Mouse (Mus musculus): ENCODE results near the gene Elovl5. TPM values are rescaled to one million over a fixed set of nuclear protein-coding genes. Genes with fewer than 3 reads are reported as not detected.

The Elovl5 gene
- polyA plus RNA-seq, 1 experiment from 2014 or later, result 96.1 TPM

GRCm38 (mm10) chr9:77935818-77936611 lies 18.9 kb downstream of the Elovl5 start:
- Histone ChIP-seq H3K4me3 (ENCODE audit: low read depth, low read length) (no peak overlapping the region), H3K27me3 (ENCODE audit: control insufficient read depth, insufficient read depth, low read length) (no peaks in the 10 kb centered on the region), H3K36me3 (ENCODE audit: control insufficient read depth, insufficient read depth, low read length) (no peaks in the 10 kb centered on the region), H3K27ac (ENCODE audit: low read depth, low read length) (no peak overlapping the region), H3K9ac (ENCODE audit: low read length) (no peak overlapping the region), H3K4me2 (ENCODE audit: low read depth) (no peak overlapping the region), H3K9me3 (ENCODE audit: control insufficient read depth, low read length) (no peaks in the 10 kb centered on the region), H3K4me1 (ENCODE audit: control insufficient read depth, insufficient read depth, low read length) (peaks cover 11% of the 10 kb centered on the region)
- ATAC-seq (ENCODE audit: insufficient read depth, low FRiP score, low TSS enrichment), result no peak
- WGBS, result 78% methylated on average over 10 of the region's 10 CpGs
- DNase-seq (ENCODE audit: low spot score), result no peak

- no peak overlapping the region for H3K9ac ChIP-seq (ENCODE audit: low read length)
Observed at GRCm38 (mm10) chr9:77937875-77938274, 20.7 kb downstream of the Elovl5 start.

GRCm38 (mm10) chr9:77938761-77939553 lies 21.8 kb downstream of the Elovl5 start:
- no peak for DNase-seq (ENCODE audit: low spot score)
- H3K9ac ChIP-seq (ENCODE audit: low read length), result no peak overlapping the region

More at GRCm38 (mm10) chr9:77937875-77938274, 20.7 kb downstream of the Elovl5 start:
- H3K9me3 ChIP-seq (ENCODE audit: control insufficient read depth, low read length), result no peaks in the 10 kb centered on the region
- peaks cover 11% of the 10 kb centered on the region for H3K4me1 ChIP-seq (ENCODE audit: control insufficient read depth, insufficient read depth, low read length)
- H3K36me3 ChIP-seq (ENCODE audit: control insufficient read depth, insufficient read depth, low read length), result no peaks in the 10 kb centered on the region
- no peaks in the 10 kb centered on the region for H3K27me3 ChIP-seq (ENCODE audit: control insufficient read depth, insufficient read depth, low read length)
- WGBS, result 81% methylated on average over 11 of the region's 11 CpGs
- DNase-seq (ENCODE audit: low spot score) (no peak), ATAC-seq (ENCODE audit: insufficient read depth, low FRiP score, low TSS enrichment) (no peak)
- H3K4me3 ChIP-seq (ENCODE audit: low read depth, low read length), result no peak overlapping the region
- no peak overlapping the region for H3K4me2 ChIP-seq (ENCODE audit: low read depth)
- H3K27ac ChIP-seq (ENCODE audit: low read depth, low read length), result no peak overlapping the region

GRCm38 (mm10) chr9:77939554-77939920 lies 22.4 kb downstream of the Elovl5 start:
- Histone ChIP-seq H3K27ac (ENCODE audit: low read depth, low read length) (no peak overlapping the region), H3K36me3 (ENCODE audit: control insufficient read depth, insufficient read depth, low read length) (no peaks in the 10 kb centered on the region), H3K4me3 (ENCODE audit: low read depth, low read length) (no peak overlapping the region), H3K9ac (ENCODE audit: low read length) (no peak overlapping the region), H3K4me2 (ENCODE audit: low read depth) (no peak overlapping the region), H3K27me3 (ENCODE audit: control insufficient read depth, insufficient read depth, low read length) (no peaks in the 10 kb centered on the region), H3K9me3 (ENCODE audit: control insufficient read depth, low read length) (no peaks in the 10 kb centered on the region), H3K4me1 (ENCODE audit: control insufficient read depth, insufficient read depth, low read length) (peaks cover 11% of the 10 kb centered on the region)
- WGBS, result 82% methylated on average over 5 of the region's 5 CpGs
- DNase-seq (ENCODE audit: low spot score) (no peak), ATAC-seq (ENCODE audit: insufficient read depth, low FRiP score, low TSS enrichment) (no peak)

More at GRCm38 (mm10) chr9:77938761-77939553, 21.8 kb downstream of the Elovl5 start:
- Histone ChIP-seq H3K9me3 (ENCODE audit: control insufficient read depth, low read length) (no peaks in the 10 kb centered on the region), H3K27me3 (ENCODE audit: control insufficient read depth, insufficient read depth, low read length) (no peaks in the 10 kb centered on the region), H3K4me3 (ENCODE audit: low read depth, low read length) (no peak overlapping the region), H3K4me2 (ENCODE audit: low read depth) (no peak overlapping the region), H3K27ac (ENCODE audit: low read depth, low read length) (no peak overlapping the region), H3K36me3 (ENCODE audit: control insufficient read depth, insufficient read depth, low read length) (no peaks in the 10 kb centered on the region), H3K4me1 (ENCODE audit: control insufficient read depth, insufficient read depth, low read length) (peaks cover 11% of the 10 kb centered on the region)
- peak; percentile 23 for ATAC-seq (ENCODE audit: insufficient read depth, low FRiP score, low TSS enrichment)
- WGBS, result 63% methylated on average over 13 of the region's 13 CpGs

- H3K36me3 ChIP-seq (ENCODE audit: control insufficient read depth, insufficient read depth, low read length), result no peaks in the 10 kb centered on the region
- H3K4me1 ChIP-seq (ENCODE audit: control insufficient read depth, insufficient read depth, low read length), result peaks cover 11% of the 10 kb centered on the region
- ATAC-seq (ENCODE audit: insufficient read depth, low FRiP score, low TSS enrichment), result no peak
- 60% methylated on average over 6 of the region's 6 CpGs for WGBS
- no peak for DNase-seq (ENCODE audit: low spot score)
- H3K27ac ChIP-seq (ENCODE audit: low read depth, low read length), result no peak overlapping the region
- H3K9me3 ChIP-seq (ENCODE audit: control insufficient read depth, low read length), result no peaks in the 10 kb centered on the region
- no peak overlapping the region for H3K4me3 ChIP-seq (ENCODE audit: low read depth, low read length)
- no peak overlapping the region for H3K4me2 ChIP-seq (ENCODE audit: low read depth)
- H3K27me3 ChIP-seq (ENCODE audit: control insufficient read depth, insufficient read depth, low read length), result no peaks in the 10 kb centered on the region
- H3K9ac ChIP-seq (ENCODE audit: low read length), result no peak overlapping the region
Observed at GRCm38 (mm10) chr9:77941058-77941457, 23.9 kb downstream of the Elovl5 start.

- Histone ChIP-seq H3K27ac (ENCODE audit: low read depth, low read length) (no peak overlapping the region), H3K9ac (ENCODE audit: low read length) (no peak overlapping the region), H3K4me1 (ENCODE audit: control insufficient read depth, insufficient read depth, low read length) (peaks cover 11% of the 10 kb centered on the region), H3K36me3 (ENCODE audit: control insufficient read depth, insufficient read depth, low read length) (no peaks in the 10 kb centered on the region), H3K4me2 (ENCODE audit: low read depth) (no peak overlapping the region), H3K4me3 (ENCODE audit: low read depth, low read length) (no peak overlapping the region), H3K27me3 (ENCODE audit: control insufficient read depth, insufficient read depth, low read length) (no peaks in the 10 kb centered on the region), H3K9me3 (ENCODE audit: control insufficient read depth, low read length) (no peaks in the 10 kb centered on the region)
- WGBS, result 82% methylated on average over 9 of the region's 9 CpGs
- ATAC-seq (ENCODE audit: insufficient read depth, low FRiP score, low TSS enrichment), result no peak
- no peak for DNase-seq (ENCODE audit: low spot score)
Observed at GRCm38 (mm10) chr9:77941836-77942235, 24.7 kb downstream of the Elovl5 start.

GRCm38 (mm10) chr9:77942411-77942810 lies 25.2 kb downstream of the Elovl5 start:
- Histone ChIP-seq H3K4me1 (ENCODE audit: control insufficient read depth, insufficient read depth, low read length) (peaks cover 11% of the 10 kb centered on the region), H3K27ac (ENCODE audit: low read depth, low read length) (no peak overlapping the region)
- 87% methylated on average over 10 of the region's 10 CpGs for WGBS

GRCm38 (mm10) chr9:77943316-77943715 lies 26.2 kb downstream of the Elovl5 start:
- 92% methylated on average over 2 of the region's 2 CpGs for WGBS
- Histone ChIP-seq H3K4me3 (ENCODE audit: low read depth, low read length) (no peak overlapping the region), H3K9ac (ENCODE audit: low read length) (no peak overlapping the region), H3K27ac (ENCODE audit: low read depth, low read length) (no peak overlapping the region), H3K4me1 (ENCODE audit: control insufficient read depth, insufficient read depth, low read length) (peaks cover 10% of the 10 kb centered on the region), H3K9me3 (ENCODE audit: control insufficient read depth, low read length) (no peaks in the 10 kb centered on the region), H3K4me2 (ENCODE audit: low read depth) (no peak overlapping the region), H3K36me3 (ENCODE audit: control insufficient read depth, insufficient read depth, low read length) (no peaks in the 10 kb centered on the region), H3K27me3 (ENCODE audit: control insufficient read depth, insufficient read depth, low read length) (no peaks in the 10 kb centered on the region)
- ATAC-seq (ENCODE audit: insufficient read depth, low FRiP score, low TSS enrichment) (no peak), DNase-seq (ENCODE audit: low spot score) (no peak)

More at GRCm38 (mm10) chr9:77942411-77942810, 25.2 kb downstream of the Elovl5 start:
- no peak overlapping the region for H3K4me3 ChIP-seq (ENCODE audit: low read depth, low read length)
- H3K9me3 ChIP-seq (ENCODE audit: control insufficient read depth, low read length), result no peaks in the 10 kb centered on the region
- no peak overlapping the region for H3K4me2 ChIP-seq (ENCODE audit: low read depth)
- ATAC-seq (ENCODE audit: insufficient read depth, low FRiP score, low TSS enrichment), result no peak
- no peaks in the 10 kb centered on the region for H3K36me3 ChIP-seq (ENCODE audit: control insufficient read depth, insufficient read depth, low read length)
- DNase-seq (ENCODE audit: low spot score), result no peak
- H3K27me3 ChIP-seq (ENCODE audit: control insufficient read depth, insufficient read depth, low read length), result no peaks in the 10 kb centered on the region
- no peak overlapping the region for H3K9ac ChIP-seq (ENCODE audit: low read length)

Measured in neural tube, embryonic 11.5 days (tissue).